Mouse (Mus musculus): ENCODE measurements around the gene Ncor1. TPM values are rescaled to one million over a fixed set of nuclear protein-coding genes. Genes with fewer than 3 reads are reported as not detected.
"Not testable (repeated sequence)": the region's sequence is repeated elsewhere in the genome, so short reads cannot be mapped to it uniquely, and the experiment has no call there.

The Ncor1 gene
- polyA plus RNA-seq, 1 experiment = 327 TPM

DNA sequence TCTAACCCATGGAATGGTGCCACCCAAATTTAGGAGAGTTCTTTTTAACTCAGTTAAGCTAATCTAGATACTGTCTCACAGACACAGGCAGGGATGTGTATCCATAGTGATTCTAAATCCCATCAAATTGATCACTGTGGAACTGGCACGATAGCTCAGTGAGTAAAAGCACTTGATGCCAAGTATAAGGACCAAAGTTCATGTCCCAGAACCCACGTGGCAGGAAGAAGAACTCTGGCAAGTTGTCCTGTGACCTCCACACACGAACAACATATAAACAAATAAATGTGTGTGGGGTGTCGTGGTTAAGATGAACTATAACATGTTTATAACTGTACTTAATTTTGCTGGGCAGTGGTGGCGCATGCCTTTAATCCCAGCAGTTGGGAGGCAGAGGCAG lies 21.2 kb upstream of the Ncor1 start:
- no peaks in the 10 kb centered on the region for H3K9me3 ChIP-seq (replicated peaks; ENCODE audit: control insufficient read depth, insufficient read depth, low read length, poor library complexity, severe bottlenecking)
- H3K27me3 ChIP-seq (ENCODE audit: control insufficient read depth, insufficient read depth, low read length, poor library complexity, severe bottlenecking) = no peaks in the 10 kb centered on the region
- no peak overlapping the region for H3K4me3 ChIP-seq (ENCODE audit: low read depth, low read length)
- peak overlapping the region; percentile 15; the same call in 1 of the 2 replicates for H3K27ac ChIP-seq (ENCODE audit: insufficient read depth, low read length)
- H3K9ac ChIP-seq (ENCODE audit: low read depth, poor library complexity, severe bottlenecking) = 0 out of 2 replicates have a peak overlapping the region, but pooled peaks have one; percentile 18
- TF ChIP-seq CTCF (IDR thresholded peaks at IDR 0.05; ENCODE audit: low read depth, low read length) (no peak), POLR2A (IDR thresholded peaks at IDR 0.05; ENCODE audit: insufficient read depth, low read length) (no peak), EP300 (IDR thresholded peaks at IDR 0.05; ENCODE audit: insufficient read depth, low read depth, low read length) (no peak)
- H3K36me3 ChIP-seq (ENCODE audit: control insufficient read depth, insufficient read depth, low read length, poor library complexity, severe bottlenecking) = peaks cover 4% of the 10 kb centered on the region; the same call in 1 of the 2 replicates
- H3K4me1 ChIP-seq (ENCODE audit: control insufficient read depth, insufficient read depth, low read length) = peaks cover 1% of the 10 kb centered on the region

DNA sequence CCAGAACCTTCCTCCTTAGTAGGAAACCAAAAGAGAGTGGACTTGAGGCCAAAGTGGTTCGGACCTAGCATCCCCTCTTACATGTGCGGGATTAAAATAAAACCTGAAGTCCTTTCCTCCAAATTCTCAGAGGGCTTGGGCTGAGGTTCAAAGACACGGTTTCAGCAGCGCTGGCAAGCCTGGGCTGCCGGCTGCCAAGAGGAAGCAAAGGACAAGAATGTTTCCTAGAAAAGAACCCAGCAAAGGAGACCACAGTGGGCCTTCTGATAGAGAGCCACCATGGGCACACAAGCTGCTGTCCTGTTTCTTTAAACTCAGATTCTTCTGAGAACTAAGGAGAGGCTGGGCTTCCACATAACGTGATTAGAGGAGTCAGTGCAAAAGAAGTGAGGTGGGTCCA lies 20.6 kb upstream of the Ncor1 start:
- peaks cover 4% of the 10 kb centered on the region; the same call in 1 of the 2 replicates for H3K36me3 ChIP-seq (ENCODE audit: control insufficient read depth, insufficient read depth, low read length, poor library complexity, severe bottlenecking)
- no peak overlapping the region for H3K4me3 ChIP-seq (ENCODE audit: low read depth, low read length)
- peak overlapping the region; percentile 18; the same call in 1 of the 2 replicates for H3K9ac ChIP-seq (ENCODE audit: low read depth, poor library complexity, severe bottlenecking)
- H3K9me3 ChIP-seq (replicated peaks; ENCODE audit: control insufficient read depth, insufficient read depth, low read length, poor library complexity, severe bottlenecking) = no peaks in the 10 kb centered on the region
- peak overlapping the region; percentile 15 for H3K27ac ChIP-seq (ENCODE audit: insufficient read depth, low read length)
- TF ChIP-seq CTCF (IDR thresholded peaks at IDR 0.05; ENCODE audit: low read depth, low read length) (no peak), EP300 (IDR thresholded peaks at IDR 0.05; ENCODE audit: insufficient read depth, low read depth, low read length) (no peak), POLR2A (IDR thresholded peaks at IDR 0.05; ENCODE audit: insufficient read depth, low read length) (no peak)
- H3K27me3 ChIP-seq (ENCODE audit: control insufficient read depth, insufficient read depth, low read length, poor library complexity, severe bottlenecking) = no peaks in the 10 kb centered on the region
- H3K4me1 ChIP-seq (ENCODE audit: control insufficient read depth, insufficient read depth, low read length) = peaks cover 1% of the 10 kb centered on the region

DNA sequence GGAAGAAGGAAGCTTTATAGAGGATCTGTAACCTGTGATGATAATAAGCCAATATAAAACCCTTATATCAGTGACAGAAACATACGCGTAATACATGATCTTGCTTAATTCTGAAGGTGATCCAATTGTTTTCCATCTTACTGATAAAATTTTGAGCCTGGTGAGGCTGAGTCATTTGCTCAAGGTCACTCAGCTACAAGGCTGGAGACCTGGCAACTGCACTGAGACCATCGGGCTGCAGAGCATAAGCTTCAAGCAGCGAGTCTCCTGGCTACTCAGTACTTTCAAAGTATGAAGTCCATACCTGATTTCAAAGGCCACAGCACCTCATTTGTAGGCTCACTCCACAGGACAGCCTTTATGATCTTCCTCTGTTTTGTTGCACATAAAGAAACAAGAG lies 17.8 kb upstream of the Ncor1 start:
- Histone ChIP-seq H3K9ac (ENCODE audit: low read depth, poor library complexity, severe bottlenecking) (no peak overlapping the region), H3K27me3 (ENCODE audit: control insufficient read depth, insufficient read depth, low read length, poor library complexity, severe bottlenecking) (no peaks in the 10 kb centered on the region), H3K27ac (ENCODE audit: insufficient read depth, low read length) (no peak overlapping the region), H3K4me3 (ENCODE audit: low read depth, low read length) (no peak overlapping the region), H3K9me3 (replicated peaks; ENCODE audit: control insufficient read depth, insufficient read depth, low read length, poor library complexity, severe bottlenecking) (no peaks in the 10 kb centered on the region), H3K4me1 (ENCODE audit: control insufficient read depth, insufficient read depth, low read length) (peaks cover 1% of the 10 kb centered on the region), H3K36me3 (ENCODE audit: control insufficient read depth, insufficient read depth, low read length, poor library complexity, severe bottlenecking) (peaks cover 4% of the 10 kb centered on the region; the same call in 1 of the 2 replicates)
- TF ChIP-seq CTCF (IDR thresholded peaks at IDR 0.05; ENCODE audit: low read depth, low read length) (no peak), EP300 (IDR thresholded peaks at IDR 0.05; ENCODE audit: insufficient read depth, low read depth, low read length) (no peak), POLR2A (IDR thresholded peaks at IDR 0.05; ENCODE audit: insufficient read depth, low read length) (no peak)

DNA sequence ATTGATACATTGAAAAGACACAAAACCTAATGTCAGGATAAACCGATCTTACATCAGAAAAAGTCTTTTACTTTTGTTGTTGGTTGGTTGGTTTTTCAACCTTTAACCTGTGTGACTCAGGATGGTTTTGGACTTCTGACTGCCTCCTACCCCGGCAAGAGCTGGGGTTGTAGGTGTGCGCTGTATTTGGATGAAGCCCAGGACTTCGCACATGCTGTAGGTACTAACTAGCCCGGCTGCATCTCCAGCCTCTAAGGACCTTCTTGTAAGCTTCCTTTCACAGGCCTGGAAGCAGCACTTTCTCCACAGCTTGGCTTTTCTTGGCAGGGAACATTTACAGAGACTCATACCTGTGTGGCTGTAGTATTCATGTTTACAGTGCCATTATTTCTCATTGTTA lies 15.2 kb upstream of the Ncor1 start:
- no peak overlapping the region for H3K9ac ChIP-seq (ENCODE audit: low read depth, poor library complexity, severe bottlenecking)

DNA sequence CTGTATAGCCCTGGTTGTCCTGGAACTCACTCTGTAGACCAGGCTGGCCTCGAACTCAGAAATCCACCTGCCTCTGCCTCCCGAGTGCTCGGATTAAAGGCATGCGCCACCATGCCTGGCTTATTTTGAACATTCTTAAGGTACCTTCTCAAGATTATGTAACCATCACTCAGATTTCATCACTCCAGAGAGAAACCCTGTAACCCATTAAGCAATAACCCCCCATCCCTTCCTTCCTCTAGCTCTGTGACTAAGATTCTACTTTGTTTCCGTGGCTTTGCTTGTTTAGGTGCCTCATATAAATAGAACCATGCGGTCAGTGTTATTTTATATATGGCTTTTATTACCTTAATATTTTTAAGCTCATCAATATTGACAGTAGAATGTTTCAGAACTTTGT lies 12.1 kb upstream of the Ncor1 start:
- no peak overlapping the region for H3K4me3 ChIP-seq (ENCODE audit: low read depth, low read length)
- no peak for TF ChIP-seq POLR2A (IDR thresholded peaks at IDR 0.05; ENCODE audit: insufficient read depth, low read length)
- TF ChIP-seq CTCF (IDR thresholded peaks at IDR 0.05; ENCODE audit: low read depth, low read length) = no peak
- TF ChIP-seq EP300 (IDR thresholded peaks at IDR 0.05; ENCODE audit: insufficient read depth, low read depth, low read length) = no peak
- H3K27me3 ChIP-seq (ENCODE audit: control insufficient read depth, insufficient read depth, low read length, poor library complexity, severe bottlenecking) = no peaks in the 10 kb centered on the region
- H3K27ac ChIP-seq (ENCODE audit: insufficient read depth, low read length) = no peak overlapping the region
- H3K36me3 ChIP-seq (ENCODE audit: control insufficient read depth, insufficient read depth, low read length, poor library complexity, severe bottlenecking) = peaks cover 2% of the 10 kb centered on the region
- no peaks in the 10 kb centered on the region for H3K9me3 ChIP-seq (replicated peaks; ENCODE audit: control insufficient read depth, insufficient read depth, low read length, poor library complexity, severe bottlenecking)
- H3K4me1 ChIP-seq (ENCODE audit: control insufficient read depth, insufficient read depth, low read length) = no peaks in the 10 kb centered on the region
- no peak overlapping the region for H3K9ac ChIP-seq (ENCODE audit: low read depth, poor library complexity, severe bottlenecking)

More for the DNA sequence above, 15.2 kb upstream of the Ncor1 start:
- no peak overlapping the region for H3K4me3 ChIP-seq (ENCODE audit: low read depth, low read length)
- H3K36me3 ChIP-seq (ENCODE audit: control insufficient read depth, insufficient read depth, low read length, poor library complexity, severe bottlenecking) = peaks cover 4% of the 10 kb centered on the region; the same call in 1 of the 2 replicates
- TF ChIP-seq POLR2A (IDR thresholded peaks at IDR 0.05; ENCODE audit: insufficient read depth, low read length) (no peak), CTCF (IDR thresholded peaks at IDR 0.05; ENCODE audit: low read depth, low read length) (no peak), EP300 (IDR thresholded peaks at IDR 0.05; ENCODE audit: insufficient read depth, low read depth, low read length) (no peak)
- H3K27me3 ChIP-seq (ENCODE audit: control insufficient read depth, insufficient read depth, low read length, poor library complexity, severe bottlenecking) = no peaks in the 10 kb centered on the region
- H3K4me1 ChIP-seq (ENCODE audit: control insufficient read depth, insufficient read depth, low read length) = no peaks in the 10 kb centered on the region
- no peak overlapping the region for H3K27ac ChIP-seq (ENCODE audit: insufficient read depth, low read length)
- no peaks in the 10 kb centered on the region for H3K9me3 ChIP-seq (replicated peaks; ENCODE audit: control insufficient read depth, insufficient read depth, low read length, poor library complexity, severe bottlenecking)

DNA sequence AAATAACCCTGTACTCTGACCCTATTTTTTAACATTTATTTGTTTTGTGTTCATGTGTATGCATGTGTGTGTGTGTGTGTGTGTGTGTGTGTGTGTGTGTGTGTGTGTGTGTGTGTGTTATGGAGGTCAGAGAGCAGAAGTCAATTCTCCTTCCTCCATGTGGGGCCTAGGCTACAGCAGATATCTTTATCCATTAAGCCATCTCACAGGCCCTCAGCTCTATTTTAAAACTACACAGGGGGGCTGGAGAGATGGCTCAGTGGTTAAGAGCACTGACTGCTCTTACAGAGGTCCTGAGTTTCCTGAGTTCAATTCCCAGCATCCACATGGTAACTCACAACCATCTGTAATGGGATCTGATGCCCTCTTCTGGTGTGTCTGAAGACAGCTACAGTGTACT lies 8.9 kb upstream of the Ncor1 start:
- not testable (repeated sequence) for H3K36me3 ChIP-seq (ENCODE audit: control insufficient read depth, insufficient read depth, low read length, poor library complexity, severe bottlenecking)

More for the DNA sequence above, 8.9 kb upstream of the Ncor1 start:
- not testable (repeated sequence) for H3K4me3 ChIP-seq (ENCODE audit: low read depth, low read length); H3K9ac ChIP-seq (ENCODE audit: low read depth, poor library complexity, severe bottlenecking); H3K27ac ChIP-seq (ENCODE audit: insufficient read depth, low read length); H3K4me1 ChIP-seq (ENCODE audit: control insufficient read depth, insufficient read depth, low read length); H3K27me3 ChIP-seq (ENCODE audit: control insufficient read depth, insufficient read depth, low read length, poor library complexity, severe bottlenecking); H3K9me3 ChIP-seq (replicated peaks; ENCODE audit: control insufficient read depth, insufficient read depth, low read length, poor library complexity, severe bottlenecking)
